Mouse (Mus musculus) myocyte (in vitro differentiated cells): ENCODE measurements around the gene Rsph14. TPM values are rescaled to one million over a fixed set of nuclear protein-coding genes. Genes with fewer than 3 reads are reported as not detected.

ENCODE experiments used
- H3K27me3 ChIP-seq: one replicate; pipeline ENCODE4 v1.6.1; 2011; ENCODE audit not compliant: control insufficient read depth, insufficient read depth, insufficient read length
- H3K36me3 ChIP-seq: one replicate; pipeline ENCODE4 v1.6.1; 2011; ENCODE audit not compliant: control insufficient read depth, insufficient read depth
- H3K4me2 ChIP-seq: one replicate; pipeline ENCODE4 v1.6.1; 2011; ENCODE audit warnings: low read depth, control low read depth
- H3K4me3 ChIP-seq: one replicate; pipeline ENCODE4 v1.5.1; 2011; ENCODE audit warnings: mild to moderate bottlenecking, control low read depth, moderate library complexity
- H3K79me2 ChIP-seq: one replicate; pipeline ENCODE4 v1.6.1; 2011; ENCODE audit not compliant: control insufficient read depth, insufficient read depth
- H3ac ChIP-seq: one replicate; pipeline ENCODE4 v1.6.1; 2011; ENCODE audit not compliant: control insufficient read depth, insufficient read length
- CEBPB ChIP-seq: IDR thresholded peaks from 2 replicates; pipeline ENCODE4 v1.6.1; 2011; ENCODE audit warnings: mild to moderate bottlenecking, moderate library complexity; ENCODE audit not compliant: poor library complexity, insufficient read depth, severe bottlenecking
- E2F4 ChIP-seq: IDR thresholded peaks from one replicate; pipeline ENCODE4 v1.6.1; 2011; ENCODE audit warnings: mild to moderate bottlenecking, control low read depth, moderate library complexity; ENCODE audit not compliant: insufficient read depth
- MAX ChIP-seq: IDR thresholded peaks from one replicate; pipeline ENCODE4 v1.6.1; 2011; ENCODE audit warnings: low read depth, mild to moderate bottlenecking, control low read depth
- MYOD1 ChIP-seq, 3 experiments: IDR thresholded peaks; one replicate each; pipeline ENCODE4 v1.6.1; 2011; ENCODE audit warnings: control low read depth in 2 of 3, low read depth in 2 of 3, mild to moderate bottlenecking in 2 of 3, moderate library complexity in 1 of 3; ENCODE audit not compliant: insufficient read length in 2 of 3, control insufficient read depth in 1 of 3
- MYOG ChIP-seq, 3 experiments: IDR thresholded peaks; one replicate each; pipeline ENCODE4 v1.6.1; 2011; ENCODE audit warnings: control low read depth in 2 of 3, low read depth in 2 of 3, mild to moderate bottlenecking in 2 of 3; ENCODE audit not compliant: insufficient read length in 2 of 3, control insufficient read depth in 1 of 3, insufficient read depth in 1 of 3
- POLR2A ChIP-seq: IDR thresholded peaks from one replicate; pipeline ENCODE4 v1.6.1; 2011; ENCODE audit warnings: low read depth, mild to moderate bottlenecking, control low read depth, moderate library complexity; ENCODE audit not compliant: insufficient read length
- POLR2AphosphoS2 ChIP-seq: IDR thresholded peaks from one replicate; pipeline ENCODE4 v1.6.1; 2011; ENCODE audit warnings: low read depth, control low read depth; ENCODE audit not compliant: insufficient read length
- REST ChIP-seq: IDR thresholded peaks from one replicate; pipeline ENCODE4 v1.6.1; 2011; ENCODE audit warnings: mild to moderate bottlenecking, control low read depth, moderate library complexity; ENCODE audit not compliant: insufficient read depth, insufficient read length
- SRF ChIP-seq: IDR thresholded peaks from one replicate; pipeline ENCODE4 v1.6.1; 2011; ENCODE audit warnings: low read depth; ENCODE audit not compliant: control insufficient read depth, insufficient read length
- TCF12 ChIP-seq: IDR thresholded peaks from one replicate; pipeline ENCODE4 v1.6.1; 2011; ENCODE audit warnings: mild to moderate bottlenecking, control low read depth; ENCODE audit not compliant: poor library complexity, insufficient read depth, severe bottlenecking
- TCF3 ChIP-seq: IDR thresholded peaks from one replicate; pipeline ENCODE4 v1.6.1; 2011; ENCODE audit warnings: low read depth, control low read depth; ENCODE audit not compliant: insufficient read length
- USF1 ChIP-seq: IDR thresholded peaks from one replicate; pipeline ENCODE4 v1.6.1; 2011; ENCODE audit warnings: low read depth, mild to moderate bottlenecking, control low read depth, moderate library complexity
- polyA plus RNA-seq: library from polyadenylated mRNA; unstranded; fragments of >200 nt; fragmentation: generic; extraction: Trizol; gene quantifications from one replicate; pipeline ENCODE4 v1.2.1, GENCODE M21; 2012; ENCODE audit warnings: missing spikeins

The Rsph14 gene
- polyA plus RNA-seq, 1 experiment = not detected

- H3ac ChIP-seq = no peak overlapping the region
- H3K4me2 ChIP-seq = no peak overlapping the region
- H3K36me3 ChIP-seq = no peaks in the 10 kb centered on the region
- no peak for TF ChIP-seq TCF12
- H3K4me3 ChIP-seq = no peak overlapping the region
- H3K79me2 ChIP-seq = no peaks in the 10 kb centered on the region
- peaks cover 9% of the 10 kb centered on the region for H3K27me3 ChIP-seq
Observed at GRCm38 (mm10) chr10:74973026-74973425, 59.4 kb downstream of the Rsph14 start.

GRCm38 (mm10) chr10:74969266-74969665 lies 63.1 kb downstream of the Rsph14 start:
- no peak overlapping the region for H3ac ChIP-seq
- no peak overlapping the region for H3K4me3 ChIP-seq
- H3K79me2 ChIP-seq = no peaks in the 10 kb centered on the region
- H3K4me2 ChIP-seq = no peak overlapping the region
- TF ChIP-seq POLR2A (no peak), MAX (no peak), CEBPB (no peak), TCF3 (no peak), REST (no peak), MYOD1 (IDR thresholded peaks at IDR 0.05; ENCODE audit: control insufficient read depth in 1 of 3, insufficient read length in 2 of 3, low read depth in 2 of 3) (no peak), USF1 (no peak), MYOG (IDR thresholded peaks at IDR 0.05; ENCODE audit: control insufficient read depth in 1 of 3, insufficient read depth in 1 of 3, insufficient read length in 2 of 3, low read depth in 2 of 3) (no peak), TCF12 (no peak), E2F4 (no peak), SRF (no peak), POLR2AphosphoS2 (no peak)
- no peaks in the 10 kb centered on the region for H3K36me3 ChIP-seq
- peaks cover 21% of the 10 kb centered on the region for H3K27me3 ChIP-seq

- no peak overlapping the region for H3ac ChIP-seq
- H3K36me3 ChIP-seq = no peaks in the 10 kb centered on the region
- H3K79me2 ChIP-seq = no peaks in the 10 kb centered on the region
- H3K27me3 ChIP-seq = peaks cover 30% of the 10 kb centered on the region
- TF ChIP-seq POLR2AphosphoS2 = no peak
- TF ChIP-seq USF1 = no peak
- TF ChIP-seq REST = no peak
- no peak for TF ChIP-seq MYOD1 (IDR thresholded peaks at IDR 0.05; ENCODE audit: control insufficient read depth in 1 of 3, insufficient read length in 2 of 3, low read depth in 2 of 3)
- TF ChIP-seq E2F4 = no peak
- H3K4me3 ChIP-seq = no peak overlapping the region
- H3K4me2 ChIP-seq = peak overlapping the region; percentile 67
Observed at GRCm38 (mm10) chr10:74967651-74968267, 64.6 kb downstream of the Rsph14 start.

DNA sequence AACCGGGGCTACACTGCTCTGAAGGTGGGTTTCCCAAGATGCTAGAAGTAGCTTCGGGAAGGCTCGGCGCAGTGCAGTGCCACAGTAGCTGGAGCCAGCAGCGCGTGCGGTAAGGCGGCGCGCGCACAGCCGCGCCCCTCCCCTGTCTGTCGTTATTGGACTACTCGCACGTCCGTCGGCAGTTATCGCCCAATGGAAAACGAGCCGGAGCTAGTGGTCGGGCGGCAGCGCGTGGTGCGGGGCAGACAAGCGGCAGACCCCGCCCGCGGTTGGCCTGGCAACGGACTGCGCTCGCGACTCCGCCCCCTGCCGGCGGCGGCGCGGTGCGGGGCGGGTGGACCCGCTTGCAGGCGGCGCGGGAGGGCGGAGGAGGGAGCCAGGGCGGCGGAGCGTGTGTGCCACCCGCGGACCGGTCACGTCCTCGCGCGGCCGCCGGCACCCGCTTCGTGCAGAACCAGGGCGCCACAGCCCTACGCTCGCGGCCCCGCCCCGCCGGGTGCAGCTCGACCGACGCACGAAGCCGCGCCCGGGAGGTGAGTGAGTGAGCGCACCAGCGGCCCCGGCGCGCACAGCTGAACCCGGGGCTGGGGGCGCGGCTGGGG lies 65.4 kb downstream of the Rsph14 start, which contains the start of gene Gnaz:
Gnaz (plus strand) TSS at position 328 of the 602 bp plus-strand sequence.
- peaks cover 27% of the 10 kb centered on the region for H3K27me3 ChIP-seq
- H3K4me2 ChIP-seq = peak within 1 kb of the TSS; percentile 67
- no peak for TF ChIP-seq TCF3
- TF ChIP-seq REST = no peak
- TF ChIP-seq MAX = no peak
- TF ChIP-seq POLR2AphosphoS2 = no peak
- TF ChIP-seq SRF = no peak
- TF ChIP-seq POLR2A = no peak
- peak; percentile 0 for TF ChIP-seq E2F4
- TF ChIP-seq MYOD1 (IDR thresholded peaks at IDR 0.05; ENCODE audit: control insufficient read depth in 1 of 3, insufficient read length in 2 of 3, low read depth in 2 of 3) = peak in 1 of 3 experiments; percentile 8
- peak in 1 of 3 experiments; percentile 6 for TF ChIP-seq MYOG (IDR thresholded peaks at IDR 0.05; ENCODE audit: control insufficient read depth in 1 of 3, insufficient read depth in 1 of 3, insufficient read length in 2 of 3, low read depth in 2 of 3)
- no peak for TF ChIP-seq TCF12
- TF ChIP-seq USF1 = no peak
- TF ChIP-seq CEBPB = no peak
- H3K36me3 ChIP-seq = no peaks in the 10 kb centered on the region
- H3K4me3 ChIP-seq = no peak within 1 kb of the TSS
- no peaks in the 10 kb centered on the region for H3K79me2 ChIP-seq
- H3ac ChIP-seq = peak within 1 kb of the TSS; percentile 15

DNA sequence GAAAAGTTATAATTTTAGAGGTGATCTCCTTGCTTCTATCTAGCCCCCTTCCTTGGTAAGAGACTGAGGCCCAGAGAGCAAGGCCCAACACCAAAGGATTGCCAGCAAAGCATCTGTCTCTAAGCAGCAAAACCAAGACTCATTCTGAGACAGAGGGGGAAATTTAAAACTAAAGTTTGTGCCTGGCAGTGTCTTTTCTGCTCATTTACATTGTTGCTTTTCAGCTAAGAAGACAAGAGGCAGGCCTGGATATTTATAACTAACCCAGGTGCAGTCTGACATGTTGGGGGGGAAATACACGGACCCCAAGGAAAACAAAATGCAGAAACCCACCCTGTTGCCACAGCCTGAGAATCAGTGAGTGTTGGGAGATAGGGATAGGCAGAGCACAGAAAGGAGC lies 68.0 kb downstream of the Rsph14 start:
- no peak overlapping the region for H3K4me2 ChIP-seq
- no peaks in the 10 kb centered on the region for H3K79me2 ChIP-seq
- TF ChIP-seq SRF (no peak), MYOG (IDR thresholded peaks at IDR 0.05; ENCODE audit: control insufficient read depth in 1 of 3, insufficient read depth in 1 of 3, insufficient read length in 2 of 3, low read depth in 2 of 3) (no peak), MAX (no peak), POLR2A (no peak), E2F4 (no peak), CEBPB (no peak), REST (no peak), USF1 (no peak), MYOD1 (IDR thresholded peaks at IDR 0.05; ENCODE audit: control insufficient read depth in 1 of 3, insufficient read length in 2 of 3, low read depth in 2 of 3) (no peak), POLR2AphosphoS2 (no peak), TCF12 (no peak), TCF3 (no peak)
- H3ac ChIP-seq = no peak overlapping the region
- no peaks in the 10 kb centered on the region for H3K36me3 ChIP-seq
- H3K27me3 ChIP-seq = peaks cover 37% of the 10 kb centered on the region
- no peak overlapping the region for H3K4me3 ChIP-seq
